Mouse (Mus musculus): Measurements from ENCODE around the gene Gtse1.

DNA sequence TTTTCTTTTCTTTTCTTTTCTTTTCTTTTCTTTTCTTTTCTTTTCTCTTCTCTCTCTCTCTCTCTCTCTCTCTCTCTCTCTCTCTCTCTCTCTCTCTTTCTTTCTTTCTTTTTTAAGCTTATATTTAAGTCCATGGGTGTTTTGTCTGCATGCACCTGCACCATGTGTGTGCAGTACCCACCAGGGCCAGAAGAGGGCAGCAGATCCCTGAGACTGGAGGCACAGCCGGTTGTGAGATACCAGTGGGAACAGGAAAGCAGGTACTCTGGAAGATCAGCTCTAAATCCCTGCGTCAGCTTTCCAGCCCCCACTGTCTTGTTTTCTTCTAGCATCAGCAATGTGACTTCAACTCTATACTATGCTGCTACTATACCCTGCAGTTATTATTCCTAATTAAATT is 54.1 kb downstream of the Gtse1 start:
- TF ChIP-seq CTCF (IDR thresholded peaks at IDR 0.05; ENCODE audit: insufficient read depth, low read depth, low read length) (peak; percentile 44), POLR2A (IDR thresholded peaks at IDR 0.05; ENCODE audit: insufficient read depth, low read depth, low read length) (no peak)

Measured in olfactory bulb, adult 2 months (tissue).